Mouse (Mus musculus): ENCODE measurements around the gene Apex2.
"Not testable (repeated sequence)": the region's sequence is repeated elsewhere in the genome, so short reads cannot be mapped to it uniquely, and the experiment has no call there.

Gene Apex2

GRCm38 (mm10) chrX:150508696-150509095 is 81.0 kb downstream of the Apex2 start:
- no peak for DNase-seq (ENCODE audit: low read depth, low spot score)

GRCm38 (mm10) chrX:150487811-150488210 is 101.9 kb downstream of the Apex2 start:
- DNase-seq (ENCODE audit: low read depth, low spot score) = not testable (repeated sequence)

GRCm38 (mm10) chrX:150486314-150487030 is 103.2 kb downstream of the Apex2 start:
- DNase-seq (ENCODE audit: low read depth, low spot score) = not testable (repeated sequence)

- peak; percentile 91 for DNase-seq (ENCODE audit: low read depth, low spot score)
Observed at GRCm38 (mm10) chrX:150477854-150478780, 111.6 kb downstream of the Apex2 start.

GRCm38 (mm10) chrX:150471416-150471815 is 118.3 kb downstream of the Apex2 start:
- no peak for DNase-seq (ENCODE audit: low read depth, low spot score)
